Mouse (Mus musculus): ENCODE data around the gene Mageb3. TPM values are rescaled to one million over a fixed set of nuclear protein-coding genes. Genes with fewer than 3 reads are reported as not detected.
"Not testable (repeated sequence)": the region's sequence is repeated elsewhere in the genome, so short reads cannot be mapped to it uniquely, and the experiment has no call there.

Gene Mageb3
- polyA plus RNA-seq (2012; rRNA removed) = not detected in 2 replicates

- TF ChIP-seq POLR2A (IDR thresholded peaks at IDR 0.05; ENCODE audit: low read depth, low read length) (peak; percentile 24), CTCF (IDR thresholded peaks at IDR 0.05; ENCODE audit: extremely low read depth, insufficient read depth, insufficient read length, insufficient replicate concordance) (no peak)
- Histone ChIP-seq H3K27me3 (ENCODE audit: control insufficient read depth, insufficient read depth, low read length) (no peaks in the 10 kb centered on the region), H3K4me3 (ENCODE audit: extremely low read depth, insufficient read depth, insufficient read length) (peak within 1 kb of the TSS; percentile 98), H3K4me1 (ENCODE audit: control insufficient read depth, insufficient read depth, insufficient read length) (no peaks in the 10 kb centered on the region), H3K36me3 (ENCODE audit: control insufficient read depth, insufficient read depth, low read length) (no peaks in the 10 kb centered on the region; the same call in 1 of the 2 replicates), H3K27ac (ENCODE audit: insufficient read depth, low read length) (peak within 1 kb of the TSS; percentile 88)
- WGBS = under 1% methylated on average over 48 of the region's 48 CpGs
- DNase-seq (ENCODE audit: low read depth in 1 of 2, low spot score in 2 of 2) = peak; percentile 82 to 95
Observed at GRCm38 (mm10) chr2:121955765-121956223, at the start of gene Mageb3, which contains the start of gene Ctdspl2. Mageb3 (minus strand) TSS chr2:121956092. Ctdspl2 (plus strand) TSS chr2:121956001.

GRCm38 (mm10) chr2:121995738-121996137 is 39.8 kb upstream of the Mageb3 start:
- TF ChIP-seq CTCF (IDR thresholded peaks at IDR 0.05; ENCODE audit: extremely low read depth, insufficient read depth, insufficient read length, insufficient replicate concordance) (no peak), POLR2A (IDR thresholded peaks at IDR 0.05; ENCODE audit: low read depth, low read length) (no peak)
- WGBS = 78% methylated on average over 1 of the region's 1 CpGs
- Histone ChIP-seq H3K4me1 (ENCODE audit: control insufficient read depth, insufficient read depth, insufficient read length) (no peaks in the 10 kb centered on the region), H3K27me3 (ENCODE audit: control insufficient read depth, insufficient read depth, low read length) (no peaks in the 10 kb centered on the region), H3K27ac (ENCODE audit: insufficient read depth, low read length) (no peak overlapping the region), H3K36me3 (ENCODE audit: control insufficient read depth, insufficient read depth, low read length) (peaks cover 10% of the 10 kb centered on the region), H3K4me3 (ENCODE audit: extremely low read depth, insufficient read depth, insufficient read length) (no peak overlapping the region)
- no peak for DNase-seq (ENCODE audit: low read depth in 1 of 2, low spot score in 2 of 2)

- Histone ChIP-seq H3K27me3 (ENCODE audit: control insufficient read depth, insufficient read depth, low read length) (no peaks in the 10 kb centered on the region), H3K4me1 (ENCODE audit: control insufficient read depth, insufficient read depth, insufficient read length) (no peaks in the 10 kb centered on the region), H3K36me3 (ENCODE audit: control insufficient read depth, insufficient read depth, low read length) (no peaks in the 10 kb centered on the region; the same call in 1 of the 2 replicates), H3K27ac (ENCODE audit: insufficient read depth, low read length) (no peak overlapping the region), H3K4me3 (ENCODE audit: extremely low read depth, insufficient read depth, insufficient read length) (peak overlapping the region; percentile 98)
- no peak for DNase-seq (ENCODE audit: low read depth in 1 of 2, low spot score in 2 of 2)
- WGBS = 6% methylated on average over 8 of the region's 8 CpGs
- TF ChIP-seq CTCF (IDR thresholded peaks at IDR 0.05; ENCODE audit: extremely low read depth, insufficient read depth, insufficient read length, insufficient replicate concordance) = no peak
Observed at GRCm38 (mm10) chr2:121957216-121957792, 1.4 kb upstream of the Mageb3 start.

- DNase-seq (ENCODE audit: low read depth in 1 of 2, low spot score in 2 of 2) = peak; percentile 81 to 88
- WGBS = under 1% methylated on average over 47 of the region's 47 CpGs
Observed at GRCm38 (mm10) chr2:121956224-121957018, 529 bp upstream of the Mageb3 start.

GRCm38 (mm10) chr2:121954971-121955656 is 778 bp downstream of the Mageb3 start:
- Histone ChIP-seq H3K27ac (ENCODE audit: insufficient read depth, low read length) (no peak overlapping the region; the same call in 1 of the 2 replicates), H3K4me1 (ENCODE audit: control insufficient read depth, insufficient read depth, insufficient read length) (no peaks in the 10 kb centered on the region), H3K4me3 (ENCODE audit: extremely low read depth, insufficient read depth, insufficient read length) (peak overlapping the region; percentile 98), H3K36me3 (ENCODE audit: control insufficient read depth, insufficient read depth, low read length) (no peaks in the 10 kb centered on the region), H3K27me3 (ENCODE audit: control insufficient read depth, insufficient read depth, low read length) (no peaks in the 10 kb centered on the region)
- no peak for DNase-seq (ENCODE audit: low read depth in 1 of 2, low spot score in 2 of 2)
- WGBS = 25% methylated on average over 10 of the region's 10 CpGs
- TF ChIP-seq POLR2A (IDR thresholded peaks at IDR 0.05; ENCODE audit: low read depth, low read length) (no peak), CTCF (IDR thresholded peaks at IDR 0.05; ENCODE audit: extremely low read depth, insufficient read depth, insufficient read length, insufficient replicate concordance) (no peak)

More at GRCm38 (mm10) chr2:121956224-121957018, 529 bp upstream of the Mageb3 start:
- Histone ChIP-seq H3K27ac (ENCODE audit: insufficient read depth, low read length) (peak overlapping the region; percentile 88), H3K4me1 (ENCODE audit: control insufficient read depth, insufficient read depth, insufficient read length) (no peaks in the 10 kb centered on the region), H3K4me3 (ENCODE audit: extremely low read depth, insufficient read depth, insufficient read length) (peak overlapping the region; percentile 98), H3K27me3 (ENCODE audit: control insufficient read depth, insufficient read depth, low read length) (no peaks in the 10 kb centered on the region), H3K36me3 (ENCODE audit: control insufficient read depth, insufficient read depth, low read length) (no peaks in the 10 kb centered on the region; the same call in 1 of the 2 replicates)
- TF ChIP-seq POLR2A (IDR thresholded peaks at IDR 0.05; ENCODE audit: low read depth, low read length) (peak; percentile 62; the same call in 1 of the 2 replicates), CTCF (IDR thresholded peaks at IDR 0.05; ENCODE audit: extremely low read depth, insufficient read depth, insufficient read length, insufficient replicate concordance) (no peak)

GRCm38 (mm10) chr2:121943364-121943763 is 12.5 kb downstream of the Mageb3 start:
- no peak for DNase-seq (ENCODE audit: low read depth in 1 of 2, low spot score in 2 of 2)
- no peaks in the 10 kb centered on the region for H3K4me1 ChIP-seq (ENCODE audit: control insufficient read depth, insufficient read depth, insufficient read length)
- H3K27ac ChIP-seq (ENCODE audit: insufficient read depth, low read length) = no peak overlapping the region
- 90% methylated on average over 3 of the region's 3 CpGs for WGBS
- no peaks in the 10 kb centered on the region for H3K36me3 ChIP-seq (ENCODE audit: control insufficient read depth, insufficient read depth, low read length)
- TF ChIP-seq CTCF (IDR thresholded peaks at IDR 0.05; ENCODE audit: extremely low read depth, insufficient read depth, insufficient read length, insufficient replicate concordance) = no peak
- no peak for TF ChIP-seq POLR2A (IDR thresholded peaks at IDR 0.05; ENCODE audit: low read depth, low read length)
- no peaks in the 10 kb centered on the region for H3K27me3 ChIP-seq (ENCODE audit: control insufficient read depth, insufficient read depth, low read length)
- H3K4me3 ChIP-seq (ENCODE audit: extremely low read depth, insufficient read depth, insufficient read length) = no peak overlapping the region

GRCm38 (mm10) chr2:121937624-121938023 is 18.3 kb downstream of the Mageb3 start:
- DNase-seq (ENCODE audit: low read depth in 1 of 2, low spot score in 2 of 2); H3K27me3 ChIP-seq (ENCODE audit: control insufficient read depth, insufficient read depth, low read length); H3K4me1 ChIP-seq (ENCODE audit: control insufficient read depth, insufficient read depth, insufficient read length); H3K4me3 ChIP-seq (ENCODE audit: extremely low read depth, insufficient read depth, insufficient read length); H3K27ac ChIP-seq (ENCODE audit: insufficient read depth, low read length); H3K36me3 ChIP-seq (ENCODE audit: control insufficient read depth, insufficient read depth, low read length): not testable (repeated sequence)
- 88% methylated on average over 2 of the region's 2 CpGs for WGBS
